Mouse (Mus musculus) heart, embryonic 16.5 days (tissue): ENCODE data around the gene Agap1. TPM values are rescaled to one million over a fixed set of nuclear protein-coding genes. Genes with fewer than 3 reads are reported as not detected.

Source experiments
- ATAC-seq: fragments of 200-750 bp; cut with Nextera tagmentation; replicated peaks from 2 replicates; pipeline ENCODE4 v1.8.0; 2017; ENCODE audit warnings: moderate number of reproducible peaks; ENCODE audit not compliant: insufficient read depth, low FRiP score; ENCODE audit errors: extremely low read depth
- H3K27ac ChIP-seq: fragments of 300-500 bp; sonication (generic); 2 replicates; pipeline ENCODE4 v1.5.1; 2014; ENCODE audit warnings: mild to moderate bottlenecking, low read length, control low read depth, moderate library complexity
- H3K27me3 ChIP-seq: fragments of 300-500 bp; sonication (generic); 2 replicates; pipeline ENCODE4 v1.6.1; 2014; ENCODE audit warnings: low read length, mixed read lengths; ENCODE audit not compliant: control insufficient read depth, insufficient read depth
- H3K36me3 ChIP-seq: fragments of 300-500 bp; sonication (generic); 2 replicates; pipeline ENCODE4 v1.6.1; 2014; ENCODE audit not compliant: control insufficient read depth, insufficient read depth
- H3K4me1 ChIP-seq: fragments of 300-500 bp; sonication (generic); 2 replicates; pipeline ENCODE4 v1.6.1; 2014; ENCODE audit warnings: low read length, mixed read lengths; ENCODE audit not compliant: control insufficient read depth, insufficient read depth
- H3K4me2 ChIP-seq: fragments of 300-500 bp; sonication (generic); 2 replicates; pipeline ENCODE4 v1.6.1; 2014; ENCODE audit warnings: low read depth, mild to moderate bottlenecking, control low read depth, low read length
- H3K4me3 ChIP-seq: fragments of 300-500 bp; sonication (generic); 2 replicates; pipeline ENCODE4 v1.5.1; 2014; ENCODE audit warnings: mild to moderate bottlenecking, control low read depth, low read length
- H3K9ac ChIP-seq: fragments of 300-500 bp; sonication (generic); 2 replicates; pipeline ENCODE4 v1.6.1; 2014; ENCODE audit warnings: low read length, control low read depth
- H3K9me3 ChIP-seq: fragments of 300-500 bp; sonication (generic); replicated peaks from 2 replicates; pipeline ENCODE4 v1.6.1; 2016; ENCODE audit warnings: low read length; ENCODE audit not compliant: control insufficient read depth
- WGBS: fragments of 180-500 bp; shearing (Covaris S2); extraction: QIAGEN DNeasy Blood & Tissue Kit; methylation state at CpG from one replicate; pipeline ENCODE4 v1.1.7; 2014; 5-methylcytosine and 5-hydroxymethylcytosine counted together
- polyA plus RNA-seq: library from polyadenylated mRNA; unstranded; fragments of >200 nt; fragmentation: Nextera tagmentation; extraction: Ambion mirVana; gene quantifications from 2 replicates; pipeline ENCODE4 v1.2.1, GENCODE M21; 2015

Agap1 gene
- polyA plus RNA-seq, 1 experiment from 2014 or later = 6.2 TPM

GRCm38 (mm10) chr1:89750495-89750894 lies 295.9 kb downstream of the Agap1 start:
- Histone ChIP-seq H3K36me3 (no peaks in the 10 kb centered on the region), H3K9me3 (no peaks in the 10 kb centered on the region), H3K27me3 (no peaks in the 10 kb centered on the region), H3K4me3 (peak overlapping the region; percentile 35), H3K27ac (no peak overlapping the region), H3K4me2 (peak overlapping the region; percentile 64), H3K4me1 (peaks cover 12% of the 10 kb centered on the region), H3K9ac (no peak overlapping the region)
- no peak for ATAC-seq
- WGBS = 16% methylated on average over 9 of the region's 9 CpGs

DNA sequence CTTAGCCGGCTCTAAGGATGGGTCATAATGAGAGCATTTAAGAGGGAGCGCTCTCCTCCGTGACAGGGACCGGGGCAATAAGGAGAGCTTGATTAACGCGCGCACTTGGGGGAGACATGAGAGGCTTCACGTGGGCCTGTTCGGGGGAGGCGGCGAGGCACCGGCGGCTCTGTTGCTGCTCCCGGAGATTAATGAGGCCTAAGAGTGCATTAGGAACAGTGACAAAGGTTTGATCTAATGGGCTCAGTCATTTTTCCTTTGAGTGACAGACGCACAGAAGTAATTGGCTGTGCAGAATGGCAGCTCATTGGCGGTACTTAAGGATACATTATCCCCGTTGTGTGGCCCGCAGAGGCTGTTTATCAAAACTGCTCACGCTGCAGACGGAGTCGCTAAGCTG lies 296.3 kb downstream of the Agap1 start:
- H3K27me3 ChIP-seq = no peaks in the 10 kb centered on the region
- H3K27ac ChIP-seq = no peak overlapping the region
- 22% methylated on average over 21 of the region's 21 CpGs for WGBS
- ATAC-seq = no peak
- peak overlapping the region; percentile 64 for H3K4me2 ChIP-seq
- H3K4me3 ChIP-seq = peak overlapping the region; percentile 35
- peaks cover 12% of the 10 kb centered on the region for H3K4me1 ChIP-seq
- H3K9ac ChIP-seq = no peak overlapping the region
- no peaks in the 10 kb centered on the region for H3K9me3 ChIP-seq
- no peaks in the 10 kb centered on the region for H3K36me3 ChIP-seq

DNA sequence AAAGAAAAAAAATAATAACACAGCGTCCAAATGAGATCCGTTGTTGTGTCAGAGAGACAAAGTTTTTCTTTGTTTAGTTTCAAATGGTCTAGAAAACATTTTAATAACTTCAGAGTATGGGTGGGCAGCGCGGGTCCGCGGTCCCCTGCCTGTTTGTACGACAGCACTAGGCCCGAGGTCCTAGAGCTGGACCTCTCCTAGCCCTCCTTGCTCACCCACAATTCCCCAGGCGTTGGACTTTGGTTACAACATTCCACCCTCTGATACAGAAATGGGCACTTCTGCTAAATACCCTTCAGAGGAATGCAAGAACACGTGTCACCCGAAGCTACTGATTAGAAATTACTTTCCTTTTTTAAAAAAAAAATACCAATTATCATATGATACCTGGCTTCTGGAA lies 296.7 kb downstream of the Agap1 start:
- Histone ChIP-seq H3K4me3 (no peak overlapping the region), H3K9ac (no peak overlapping the region)

DNA sequence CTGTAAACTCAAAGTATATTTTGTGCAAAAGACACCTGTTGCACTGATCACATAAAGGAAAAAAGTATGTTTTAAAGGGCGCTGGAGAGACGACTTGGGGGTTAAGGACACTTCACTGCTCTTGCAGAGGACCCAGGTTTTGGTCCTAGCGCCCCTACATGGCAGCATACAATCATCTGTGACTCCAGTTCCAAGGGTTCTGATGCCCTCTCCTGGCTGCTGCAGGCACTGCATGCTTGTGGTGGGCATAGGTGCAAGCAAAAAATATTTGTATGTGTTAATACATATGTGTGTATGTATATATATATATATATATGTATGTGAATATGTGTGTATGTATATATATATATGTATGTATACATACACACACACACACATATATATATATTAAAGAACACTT lies 298.1 kb downstream of the Agap1 start:
- ATAC-seq = no peak
- Histone ChIP-seq H3K4me1 (peaks cover 12% of the 10 kb centered on the region), H3K9ac (no peak overlapping the region), H3K4me3 (no peak overlapping the region), H3K36me3 (no peaks in the 10 kb centered on the region), H3K27me3 (no peaks in the 10 kb centered on the region), H3K9me3 (no peaks in the 10 kb centered on the region), H3K27ac (no peak overlapping the region), H3K4me2 (no peak overlapping the region)
- WGBS = 95% methylated on average over 3 of the region's 3 CpGs

More for the DNA sequence above, 296.7 kb downstream of the Agap1 start:
- Histone ChIP-seq H3K4me2 (peak overlapping the region; percentile 64), H3K9me3 (no peaks in the 10 kb centered on the region), H3K36me3 (no peaks in the 10 kb centered on the region), H3K4me1 (peaks cover 12% of the 10 kb centered on the region), H3K27me3 (no peaks in the 10 kb centered on the region), H3K27ac (no peak overlapping the region)
- WGBS = 62% methylated on average over 11 of the region's 11 CpGs
- no peak for ATAC-seq

DNA sequence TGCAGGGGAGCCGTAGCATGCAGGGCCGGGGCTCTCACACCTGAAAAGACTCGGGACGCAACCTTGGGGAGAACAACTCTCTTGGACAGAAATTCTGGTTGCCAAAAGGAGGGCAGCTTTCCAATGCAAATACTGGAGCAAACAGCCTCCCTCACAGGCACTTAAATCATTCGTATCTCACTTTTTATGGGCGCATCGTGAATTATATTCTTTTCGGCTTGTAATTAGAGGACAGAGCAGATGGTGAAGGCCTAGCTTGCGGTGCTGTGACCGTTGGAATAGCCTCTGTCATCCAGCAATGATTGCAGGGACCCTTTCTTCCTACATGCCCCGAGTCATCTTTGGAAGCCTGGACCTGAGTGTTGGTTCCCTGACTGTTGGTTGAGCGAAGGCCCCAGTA lies 300.8 kb downstream of the Agap1 start:
- no peak for ATAC-seq
- peaks cover 11% of the 10 kb centered on the region for H3K4me1 ChIP-seq
- H3K9me3 ChIP-seq = no peaks in the 10 kb centered on the region
- 72% methylated on average over 12 of the region's 12 CpGs for WGBS
- H3K4me3 ChIP-seq = no peak overlapping the region
- no peaks in the 10 kb centered on the region for H3K27me3 ChIP-seq
- no peak overlapping the region for H3K4me2 ChIP-seq
- no peak overlapping the region for H3K27ac ChIP-seq
- H3K36me3 ChIP-seq = no peaks in the 10 kb centered on the region
- no peak overlapping the region for H3K9ac ChIP-seq

DNA sequence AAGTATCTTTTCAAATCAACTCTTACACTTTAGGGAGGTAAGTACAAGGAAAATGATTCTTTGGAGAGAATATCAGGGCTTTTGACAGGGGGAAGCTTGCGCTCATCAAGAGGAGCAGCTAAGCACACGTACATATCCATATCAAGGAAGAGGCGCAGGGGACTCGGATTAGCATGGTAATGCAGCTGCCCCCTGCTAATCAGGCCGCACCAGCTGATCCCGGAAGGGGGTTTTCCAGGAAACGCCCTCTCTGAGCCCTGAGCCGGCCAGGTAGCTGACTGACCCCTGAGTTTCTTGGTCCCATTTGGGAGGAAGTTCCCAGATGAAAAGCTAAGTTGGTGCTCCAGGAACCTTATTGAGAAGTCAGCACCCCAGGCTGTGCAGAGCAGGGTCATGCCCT lies 301.8 kb downstream of the Agap1 start:
- Histone ChIP-seq H3K4me3 (no peak overlapping the region), H3K36me3 (no peaks in the 10 kb centered on the region), H3K9me3 (no peaks in the 10 kb centered on the region), H3K9ac (no peak overlapping the region), H3K4me1 (peaks cover under 1% of the 10 kb centered on the region), H3K4me2 (no peak overlapping the region), H3K27me3 (no peaks in the 10 kb centered on the region), H3K27ac (no peak overlapping the region)
- no peak for ATAC-seq
- WGBS = 56% methylated on average over 8 of the region's 8 CpGs

DNA sequence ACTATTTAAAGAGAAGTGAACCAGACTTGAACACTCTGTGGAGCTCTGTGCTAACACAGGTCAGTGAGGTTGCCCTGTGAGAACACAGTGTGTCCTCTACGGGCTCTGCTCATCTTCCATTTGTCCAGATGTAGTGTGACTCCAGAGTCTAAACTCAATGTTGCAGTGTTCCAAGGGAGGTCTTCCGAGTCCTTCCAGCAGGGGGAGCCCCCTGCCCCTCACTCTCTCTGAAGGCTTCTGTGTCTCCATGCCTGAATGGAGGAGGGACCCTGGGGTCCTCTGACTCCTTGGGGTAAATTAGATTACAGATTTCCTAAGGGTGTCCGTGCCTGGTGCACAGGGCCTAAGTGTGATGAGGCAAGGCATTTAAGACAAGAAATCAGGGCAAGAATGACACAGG lies 302.9 kb downstream of the Agap1 start:
- Histone ChIP-seq H3K4me3 (no peak overlapping the region), H3K4me1 (no peaks in the 10 kb centered on the region), H3K9ac (no peak overlapping the region), H3K27me3 (no peaks in the 10 kb centered on the region), H3K27ac (no peak overlapping the region), H3K4me2 (no peak overlapping the region), H3K9me3 (no peaks in the 10 kb centered on the region), H3K36me3 (0 out of 2 replicates have a peak, but pooled peaks cover 1% of the 10 kb centered on the region)
- no peak for ATAC-seq
- 54% methylated on average over 3 of the region's 3 CpGs for WGBS

- no peak for ATAC-seq
- no peak overlapping the region for H3K27ac ChIP-seq
Observed at GRCm38 (mm10) chr1:89763912-89764311, 309.3 kb downstream of the Agap1 start.

GRCm38 (mm10) chr1:89766891-89767290 lies 312.3 kb downstream of the Agap1 start:
- 0 out of 2 replicates have a peak, but pooled peaks cover 2% of the 10 kb centered on the region for H3K36me3 ChIP-seq
- no peaks in the 10 kb centered on the region for H3K27me3 ChIP-seq
- no peak overlapping the region for H3K4me2 ChIP-seq
- H3K9me3 ChIP-seq = no peaks in the 10 kb centered on the region
- WGBS = 76% methylated on average over 8 of the region's 8 CpGs
- H3K4me1 ChIP-seq = peaks cover 6% of the 10 kb centered on the region
- H3K4me3 ChIP-seq = no peak overlapping the region
- no peak overlapping the region for H3K27ac ChIP-seq
- no peak for ATAC-seq
- H3K9ac ChIP-seq = no peak overlapping the region

More at GRCm38 (mm10) chr1:89763912-89764311, 309.3 kb downstream of the Agap1 start:
- 0 out of 2 replicates have a peak, but pooled peaks cover 2% of the 10 kb centered on the region for H3K36me3 ChIP-seq
- H3K4me2 ChIP-seq = no peak overlapping the region
- H3K27me3 ChIP-seq = no peaks in the 10 kb centered on the region
- H3K4me1 ChIP-seq = peaks cover 6% of the 10 kb centered on the region
- H3K4me3 ChIP-seq = no peak overlapping the region
- 21% methylated on average over 3 of the region's 3 CpGs for WGBS
- H3K9ac ChIP-seq = no peak overlapping the region
- H3K9me3 ChIP-seq = no peaks in the 10 kb centered on the region
